Mouse (Mus musculus): ENCODE data around the gene Gimap7. TPM values are rescaled to one million over a fixed set of nuclear protein-coding genes. Genes with fewer than 3 reads are reported as not detected.

The Gimap7 gene
- polyA plus RNA-seq, 1 experiment from 2014 or later: not detected

DNA sequence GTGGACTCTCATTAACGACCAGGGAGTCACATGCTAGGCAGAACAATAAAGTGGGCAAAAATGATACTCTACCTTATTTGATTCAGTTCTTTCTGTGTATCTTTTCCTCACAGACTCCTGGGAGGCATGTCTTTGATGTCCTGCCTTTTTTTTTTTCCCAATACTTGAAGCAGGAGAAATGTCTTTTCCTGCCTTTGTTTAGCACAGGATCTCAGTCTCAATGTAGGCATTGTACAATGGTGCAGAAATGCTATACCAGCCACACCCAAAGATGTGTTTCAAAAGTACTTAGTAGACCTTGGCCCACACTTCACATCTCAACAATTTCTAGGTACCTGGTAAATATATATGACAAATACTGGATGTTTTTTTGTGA is 20.9 kb upstream of the Gimap7 start:
- Histone ChIP-seq H3K4me1 (no peaks in the 10 kb centered on the region), H3K9me3 (no peaks in the 10 kb centered on the region), H3K4me2 (no peak overlapping the region), H3K4me3 (replicated peaks) (no peak overlapping the region), H3K36me3 (no peaks in the 10 kb centered on the region), H3K9ac (no peak overlapping the region), H3K27ac (no peak overlapping the region), H3K27me3 (replicated peaks) (no peaks in the 10 kb centered on the region)
- 56% methylated on average over 1 of the region's 1 CpGs for WGBS
- ATAC-seq (ENCODE audit: insufficient read depth, low FRiP score, low read depth): no peak

- no peaks in the 10 kb centered on the region for H3K4me1 ChIP-seq
- no peaks in the 10 kb centered on the region for H3K9me3 ChIP-seq
- H3K4me3 ChIP-seq (replicated peaks): no peak overlapping the region
- no peak for ATAC-seq (ENCODE audit: insufficient read depth, low FRiP score, low read depth)
- H3K27ac ChIP-seq: no peak overlapping the region
- H3K4me2 ChIP-seq: no peak overlapping the region
- no peaks in the 10 kb centered on the region for H3K36me3 ChIP-seq
- WGBS: 66% methylated on average over 7 of the region's 7 CpGs
- no peaks in the 10 kb centered on the region for H3K27me3 ChIP-seq (replicated peaks)
- no peak overlapping the region for H3K9ac ChIP-seq
Observed at GRCm38 (mm10) chr6:48698066-48698856, 20.2 kb upstream of the Gimap7 start.

DNA sequence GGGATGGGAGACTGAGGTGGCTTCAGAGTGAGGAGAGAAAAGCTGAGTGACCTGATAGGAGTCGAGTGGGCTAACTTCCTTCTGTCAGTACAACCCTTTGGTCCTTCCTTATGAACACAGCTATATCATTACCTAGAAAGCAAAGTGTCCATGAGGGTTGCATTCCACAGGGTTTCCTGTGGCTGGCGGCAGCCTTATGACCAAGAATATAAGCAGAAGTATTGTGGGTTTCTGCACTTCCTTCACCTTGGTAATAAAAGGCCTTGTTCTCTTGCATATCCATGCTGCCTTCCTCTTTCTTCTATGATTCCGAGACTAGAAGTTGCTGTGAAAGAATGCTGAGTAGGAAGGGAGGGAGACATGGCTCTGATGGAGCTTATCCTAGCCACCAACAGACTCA is 19.5 kb upstream of the Gimap7 start:
- Histone ChIP-seq H3K4me1 (no peaks in the 10 kb centered on the region), H3K4me2 (no peak overlapping the region), H3K36me3 (no peaks in the 10 kb centered on the region), H3K9ac (no peak overlapping the region), H3K9me3 (no peaks in the 10 kb centered on the region), H3K27me3 (replicated peaks) (no peaks in the 10 kb centered on the region), H3K4me3 (replicated peaks) (no peak overlapping the region), H3K27ac (no peak overlapping the region)
- no peak for ATAC-seq (ENCODE audit: insufficient read depth, low FRiP score, low read depth)
- 71% methylated on average over 3 of the region's 3 CpGs for WGBS

- Histone ChIP-seq H3K4me2 (no peak overlapping the region), H3K27me3 (replicated peaks) (no peaks in the 10 kb centered on the region), H3K36me3 (no peaks in the 10 kb centered on the region), H3K9me3 (no peaks in the 10 kb centered on the region), H3K4me1 (no peaks in the 10 kb centered on the region), H3K9ac (no peak overlapping the region), H3K4me3 (replicated peaks) (no peak overlapping the region), H3K27ac (peak overlapping the region; percentile 46; the same call in 1 of the 2 replicates)
- no peak for ATAC-seq (ENCODE audit: insufficient read depth, low FRiP score, low read depth)
- 44% methylated on average over 5 of the region's 5 CpGs for WGBS
Observed at GRCm38 (mm10) chr6:48700251-48701075, 18.0 kb upstream of the Gimap7 start.

GRCm38 (mm10) chr6:48702146-48702545 is 16.3 kb upstream of the Gimap7 start:
- H3K9me3 ChIP-seq: no peaks in the 10 kb centered on the region
- 85% methylated on average over 7 of the region's 7 CpGs for WGBS
- H3K9ac ChIP-seq: no peak overlapping the region

DNA sequence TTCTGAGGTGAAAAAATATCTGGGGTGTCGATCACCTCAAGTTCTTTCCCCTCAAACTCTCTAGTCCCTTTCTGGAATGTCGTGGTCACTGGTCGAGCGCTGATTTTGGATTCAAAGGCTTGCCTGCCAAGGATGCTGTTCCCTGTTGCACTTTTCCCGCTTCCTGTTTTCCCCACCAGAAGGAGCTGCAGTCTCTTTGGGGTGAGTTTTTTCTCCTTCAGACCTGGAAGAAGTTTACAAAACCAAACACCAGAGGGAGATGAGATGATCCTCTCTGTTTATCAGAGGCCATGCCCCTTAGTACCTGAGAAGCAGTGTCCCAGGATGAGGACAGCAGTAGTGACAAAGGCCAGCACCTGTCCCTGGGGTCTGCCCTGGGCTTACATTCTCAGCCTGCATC is 15.8 kb upstream of the Gimap7 start:
- ATAC-seq (ENCODE audit: insufficient read depth, low FRiP score, low read depth): no peak
- 59% methylated on average over 5 of the region's 5 CpGs for WGBS
- H3K27ac ChIP-seq: no peak overlapping the region

More at GRCm38 (mm10) chr6:48702146-48702545, 16.3 kb upstream of the Gimap7 start:
- Histone ChIP-seq H3K36me3 (no peaks in the 10 kb centered on the region), H3K4me2 (no peak overlapping the region), H3K4me1 (no peaks in the 10 kb centered on the region), H3K27ac (no peak overlapping the region), H3K27me3 (replicated peaks) (no peaks in the 10 kb centered on the region), H3K4me3 (replicated peaks) (no peak overlapping the region)
- ATAC-seq (ENCODE audit: insufficient read depth, low FRiP score, low read depth): no peak

GRCm38 (mm10) chr6:48704146-48704545 is 14.3 kb upstream of the Gimap7 start:
- H3K9ac ChIP-seq: no peak overlapping the region
- H3K4me1 ChIP-seq: no peaks in the 10 kb centered on the region
- no peaks in the 10 kb centered on the region for H3K36me3 ChIP-seq
- no peak overlapping the region for H3K4me2 ChIP-seq
- no peaks in the 10 kb centered on the region for H3K27me3 ChIP-seq (replicated peaks)
- H3K27ac ChIP-seq: no peak overlapping the region
- ATAC-seq (ENCODE audit: insufficient read depth, low FRiP score, low read depth): no peak
- H3K9me3 ChIP-seq: no peaks in the 10 kb centered on the region
- H3K4me3 ChIP-seq (replicated peaks): no peak overlapping the region

More for the DNA sequence above, 15.8 kb upstream of the Gimap7 start:
- no peaks in the 10 kb centered on the region for H3K27me3 ChIP-seq (replicated peaks)
- no peak overlapping the region for H3K4me2 ChIP-seq
- H3K9me3 ChIP-seq: no peaks in the 10 kb centered on the region
- H3K9ac ChIP-seq: no peak overlapping the region
- no peak overlapping the region for H3K4me3 ChIP-seq (replicated peaks)
- H3K36me3 ChIP-seq: no peaks in the 10 kb centered on the region
- H3K4me1 ChIP-seq: no peaks in the 10 kb centered on the region

GRCm38 (mm10) chr6:48706130-48706529 is 12.3 kb upstream of the Gimap7 start:
- no peak overlapping the region for H3K9ac ChIP-seq
- no peaks in the 10 kb centered on the region for H3K27me3 ChIP-seq (replicated peaks)
- no peaks in the 10 kb centered on the region for H3K36me3 ChIP-seq
- no peak overlapping the region; the same call in 1 of the 2 replicates for H3K4me3 ChIP-seq (replicated peaks)
- H3K4me2 ChIP-seq: peak overlapping the region; percentile 10; the same call in 1 of the 2 replicates
- no peak overlapping the region for H3K27ac ChIP-seq
- ATAC-seq (ENCODE audit: insufficient read depth, low FRiP score, low read depth): no peak
- no peaks in the 10 kb centered on the region for H3K4me1 ChIP-seq
- H3K9me3 ChIP-seq: no peaks in the 10 kb centered on the region
- WGBS: 49% methylated on average over 3 of the region's 3 CpGs

- Histone ChIP-seq H3K9ac (no peak overlapping the region), H3K4me1 (no peaks in the 10 kb centered on the region), H3K27ac (no peak overlapping the region), H3K9me3 (no peaks in the 10 kb centered on the region), H3K4me3 (replicated peaks) (no peak overlapping the region), H3K36me3 (no peaks in the 10 kb centered on the region), H3K27me3 (replicated peaks) (no peaks in the 10 kb centered on the region), H3K4me2 (no peak overlapping the region)
- no peak for ATAC-seq (ENCODE audit: insufficient read depth, low FRiP score, low read depth)
- whole genome bisulfite sequencing: 82% methylated on average over 4 of the region's 4 CpGs
Observed at GRCm38 (mm10) chr6:48720326-48720725, 1.9 kb downstream of the Gimap7 start.

GRCm38 (mm10) chr6:48723468-48723867 is 5.0 kb downstream of the Gimap7 start:
- H3K4me1 ChIP-seq: no peaks in the 10 kb centered on the region; the same call in 1 of the 2 replicates
- no peak overlapping the region for H3K27ac ChIP-seq
- no peaks in the 10 kb centered on the region for H3K9me3 ChIP-seq
- no peak overlapping the region for H3K4me3 ChIP-seq (replicated peaks)
- no peak for ATAC-seq (ENCODE audit: insufficient read depth, low FRiP score, low read depth)
- H3K36me3 ChIP-seq: no peaks in the 10 kb centered on the region
- no peak overlapping the region for H3K4me2 ChIP-seq
- no peaks in the 10 kb centered on the region for H3K27me3 ChIP-seq (replicated peaks)
- H3K9ac ChIP-seq: no peak overlapping the region
- WGBS: 79% methylated on average over 8 of the region's 8 CpGs

- 0% methylated on average over 1 of the region's 1 CpGs for WGBS
- Histone ChIP-seq H3K4me1 (no peaks in the 10 kb centered on the region; the same call in 1 of the 2 replicates), H3K9me3 (no peaks in the 10 kb centered on the region), H3K36me3 (no peaks in the 10 kb centered on the region), H3K4me3 (replicated peaks) (no peak overlapping the region), H3K9ac (no peak overlapping the region), H3K27me3 (replicated peaks) (no peaks in the 10 kb centered on the region), H3K4me2 (no peak overlapping the region), H3K27ac (no peak overlapping the region)
- peak; percentile 66; the same call in 1 of the 2 replicates for ATAC-seq (ENCODE audit: insufficient read depth, low FRiP score, low read depth)
Observed at GRCm38 (mm10) chr6:48725476-48725875, 7.1 kb downstream of the Gimap7 start.

- no peaks in the 10 kb centered on the region for H3K9me3 ChIP-seq
- no peak for ATAC-seq (ENCODE audit: insufficient read depth, low FRiP score, low read depth)
- WGBS: 93% methylated on average over 5 of the region's 5 CpGs
Observed at GRCm38 (mm10) chr6:48727761-48728160, 9.3 kb downstream of the Gimap7 start.

More at GRCm38 (mm10) chr6:48727761-48728160, 9.3 kb downstream of the Gimap7 start:
- H3K27ac ChIP-seq: no peak overlapping the region
- H3K36me3 ChIP-seq: no peaks in the 10 kb centered on the region
- no peaks in the 10 kb centered on the region for H3K27me3 ChIP-seq (replicated peaks)
- no peak overlapping the region for H3K9ac ChIP-seq
- no peak overlapping the region for H3K4me3 ChIP-seq (replicated peaks)
- H3K4me2 ChIP-seq: no peak overlapping the region
- H3K4me1 ChIP-seq: no peaks in the 10 kb centered on the region; the same call in 1 of the 2 replicates
